Mouse (Mus musculus): ENCODE measurements around the gene Nup214. TPM values are rescaled to one million over a fixed set of nuclear protein-coding genes. Genes with fewer than 3 reads are reported as not detected.
A peak's percentile ranks its signal among the peaks of the same experiment; 100 is the strongest.

Nup214 gene
- total and polyA plus RNA-seq, 2 experiments: 5.3 to 11.5 TPM

- H3K9ac ChIP-seq (ENCODE audit: low read depth, low read length): no peak overlapping the region
- H3K27ac ChIP-seq (replicated peaks; ENCODE audit: insufficient read depth, low read depth, low read length): peak overlapping the region; percentile 53
- no peaks in the 10 kb centered on the region for H3K79me2 ChIP-seq (ENCODE audit: control insufficient read depth, insufficient read depth, low read length)
- H3K4me3 ChIP-seq (ENCODE audit: insufficient read depth, low read depth, low read length): no peak overlapping the region
- DNase-seq (ENCODE audit: extremely low read depth, low read depth, low spot score): no peak
- no peaks in the 10 kb centered on the region for H3K27me3 ChIP-seq (ENCODE audit: control insufficient read depth, insufficient read depth, low read length)
- WGBS: 77% methylated on average over 10 of the region's 10 CpGs
- TF ChIP-seq CTCF (IDR thresholded peaks at IDR 0.05; ENCODE audit: low read depth, low read length): no peak
- peaks cover 18% of the 10 kb centered on the region for H3K4me1 ChIP-seq (ENCODE audit: control insufficient read depth, insufficient read depth, low read length)
- no peaks in the 10 kb centered on the region for H3K36me3 ChIP-seq (ENCODE audit: control insufficient read depth, insufficient read depth, low read length)
Measured at GRCm38 (mm10) chr2:32077744-32078143, 103.5 kb downstream of the Nup214 start.

GRCm38 (mm10) chr2:32078522-32078921 lies 104.3 kb downstream of the Nup214 start:
- no peaks in the 10 kb centered on the region for H3K79me2 ChIP-seq (ENCODE audit: control insufficient read depth, insufficient read depth, low read length)
- WGBS: 83% methylated on average over 8 of the region's 8 CpGs
- peaks cover 5% of the 10 kb centered on the region for H3K27me3 ChIP-seq (ENCODE audit: control insufficient read depth, insufficient read depth, low read length)
- peaks cover 16% of the 10 kb centered on the region for H3K4me1 ChIP-seq (ENCODE audit: control insufficient read depth, insufficient read depth, low read length)
- no peak for TF ChIP-seq POLR2A (IDR thresholded peaks at IDR 0.05; ENCODE audit: extremely low read depth, insufficient read depth, low read length)
- no peak for TF ChIP-seq CTCF (IDR thresholded peaks at IDR 0.05; ENCODE audit: low read depth, low read length)
- no peak overlapping the region for H3K9ac ChIP-seq (ENCODE audit: low read depth, low read length)
- peak; percentile 25 for DNase-seq (ENCODE audit: extremely low read depth, low read depth, low spot score)
- H3K36me3 ChIP-seq (ENCODE audit: control insufficient read depth, insufficient read depth, low read length): no peaks in the 10 kb centered on the region
- H3K4me3 ChIP-seq (ENCODE audit: insufficient read depth, low read depth, low read length): no peak overlapping the region
- H3K27ac ChIP-seq (replicated peaks; ENCODE audit: insufficient read depth, low read depth, low read length): peak overlapping the region; percentile 53

GRCm38 (mm10) chr2:32079191-32079725 lies 105.0 kb downstream of the Nup214 start:
- peaks cover 8% of the 10 kb centered on the region for H3K27me3 ChIP-seq (ENCODE audit: control insufficient read depth, insufficient read depth, low read length)
- H3K27ac ChIP-seq (replicated peaks; ENCODE audit: insufficient read depth, low read depth, low read length): no peak overlapping the region
- no peaks in the 10 kb centered on the region for H3K36me3 ChIP-seq (ENCODE audit: control insufficient read depth, insufficient read depth, low read length)
- WGBS: 77% methylated on average over 14 of the region's 14 CpGs
- no peak overlapping the region for H3K9ac ChIP-seq (ENCODE audit: low read depth, low read length)
- DNase-seq (ENCODE audit: extremely low read depth, low read depth, low spot score): no peak
- H3K4me1 ChIP-seq (ENCODE audit: control insufficient read depth, insufficient read depth, low read length): peaks cover 9% of the 10 kb centered on the region
- H3K4me3 ChIP-seq (ENCODE audit: insufficient read depth, low read depth, low read length): no peak overlapping the region
- TF ChIP-seq POLR2A (IDR thresholded peaks at IDR 0.05; ENCODE audit: extremely low read depth, insufficient read depth, low read length) (no peak), CTCF (IDR thresholded peaks at IDR 0.05; ENCODE audit: low read depth, low read length) (no peak)
- no peaks in the 10 kb centered on the region for H3K79me2 ChIP-seq (ENCODE audit: control insufficient read depth, insufficient read depth, low read length)

GRCm38 (mm10) chr2:32080681-32081080 lies 106.4 kb downstream of the Nup214 start:
- no peak for TF ChIP-seq CTCF (IDR thresholded peaks at IDR 0.05; ENCODE audit: low read depth, low read length)
- no peak for TF ChIP-seq POLR2A (IDR thresholded peaks at IDR 0.05; ENCODE audit: extremely low read depth, insufficient read depth, low read length)
- H3K4me1 ChIP-seq (ENCODE audit: control insufficient read depth, insufficient read depth, low read length): no peaks in the 10 kb centered on the region
- no peak for DNase-seq (ENCODE audit: extremely low read depth, low read depth, low spot score)
- no peak overlapping the region for H3K4me3 ChIP-seq (ENCODE audit: insufficient read depth, low read depth, low read length)
- no peak overlapping the region for H3K27ac ChIP-seq (replicated peaks; ENCODE audit: insufficient read depth, low read depth, low read length)
- no peaks in the 10 kb centered on the region for H3K79me2 ChIP-seq (ENCODE audit: control insufficient read depth, insufficient read depth, low read length)
- H3K27me3 ChIP-seq (ENCODE audit: control insufficient read depth, insufficient read depth, low read length): peaks cover 10% of the 10 kb centered on the region
- 90% methylated on average over 3 of the region's 3 CpGs for WGBS
- no peak overlapping the region for H3K9ac ChIP-seq (ENCODE audit: low read depth, low read length)
- no peaks in the 10 kb centered on the region for H3K36me3 ChIP-seq (ENCODE audit: control insufficient read depth, insufficient read depth, low read length)

GRCm38 (mm10) chr2:32081296-32081929 lies 107.2 kb downstream of the Nup214 start:
- Histone ChIP-seq H3K79me2 (ENCODE audit: control insufficient read depth, insufficient read depth, low read length) (no peaks in the 10 kb centered on the region), H3K4me1 (ENCODE audit: control insufficient read depth, insufficient read depth, low read length) (no peaks in the 10 kb centered on the region), H3K9ac (ENCODE audit: low read depth, low read length) (peak overlapping the region; percentile 50), H3K27ac (replicated peaks; ENCODE audit: insufficient read depth, low read depth, low read length) (peak overlapping the region; percentile 65), H3K36me3 (ENCODE audit: control insufficient read depth, insufficient read depth, low read length) (no peaks in the 10 kb centered on the region), H3K4me3 (ENCODE audit: insufficient read depth, low read depth, low read length) (peak overlapping the region; percentile 80), H3K27me3 (ENCODE audit: control insufficient read depth, insufficient read depth, low read length) (peaks cover 10% of the 10 kb centered on the region)
- TF ChIP-seq CTCF (IDR thresholded peaks at IDR 0.05; ENCODE audit: low read depth, low read length) (no peak), POLR2A (IDR thresholded peaks at IDR 0.05; ENCODE audit: extremely low read depth, insufficient read depth, low read length) (no peak)
- DNase-seq (ENCODE audit: extremely low read depth, low read depth, low spot score): peak; percentile 51
- 73% methylated on average over 14 of the region's 14 CpGs for WGBS

- peaks cover 10% of the 10 kb centered on the region for H3K27me3 ChIP-seq (ENCODE audit: control insufficient read depth, insufficient read depth, low read length)
- 56% methylated on average over 2 of the region's 2 CpGs for WGBS
- peak overlapping the region; percentile 80 for H3K4me3 ChIP-seq (ENCODE audit: insufficient read depth, low read depth, low read length)
- H3K27ac ChIP-seq (replicated peaks; ENCODE audit: insufficient read depth, low read depth, low read length): peak overlapping the region; percentile 65
- H3K36me3 ChIP-seq (ENCODE audit: control insufficient read depth, insufficient read depth, low read length): no peaks in the 10 kb centered on the region
- no peaks in the 10 kb centered on the region for H3K79me2 ChIP-seq (ENCODE audit: control insufficient read depth, insufficient read depth, low read length)
- peak overlapping the region; percentile 50 for H3K9ac ChIP-seq (ENCODE audit: low read depth, low read length)
- no peak for DNase-seq (ENCODE audit: extremely low read depth, low read depth, low spot score)
- TF ChIP-seq CTCF (IDR thresholded peaks at IDR 0.05; ENCODE audit: low read depth, low read length): no peak
- TF ChIP-seq POLR2A (IDR thresholded peaks at IDR 0.05; ENCODE audit: extremely low read depth, insufficient read depth, low read length): no peak
- H3K4me1 ChIP-seq (ENCODE audit: control insufficient read depth, insufficient read depth, low read length): no peaks in the 10 kb centered on the region
Measured at GRCm38 (mm10) chr2:32082229-32082628, 108.0 kb downstream of the Nup214 start.
